Mouse (Mus musculus): Measurements from ENCODE around the gene Prf1. TPM values are rescaled to one million over a fixed set of nuclear protein-coding genes. Genes with fewer than 3 reads are reported as not detected.

Prf1 gene
- polyA plus RNA-seq, 1 experiment: 5.7 TPM

DNA sequence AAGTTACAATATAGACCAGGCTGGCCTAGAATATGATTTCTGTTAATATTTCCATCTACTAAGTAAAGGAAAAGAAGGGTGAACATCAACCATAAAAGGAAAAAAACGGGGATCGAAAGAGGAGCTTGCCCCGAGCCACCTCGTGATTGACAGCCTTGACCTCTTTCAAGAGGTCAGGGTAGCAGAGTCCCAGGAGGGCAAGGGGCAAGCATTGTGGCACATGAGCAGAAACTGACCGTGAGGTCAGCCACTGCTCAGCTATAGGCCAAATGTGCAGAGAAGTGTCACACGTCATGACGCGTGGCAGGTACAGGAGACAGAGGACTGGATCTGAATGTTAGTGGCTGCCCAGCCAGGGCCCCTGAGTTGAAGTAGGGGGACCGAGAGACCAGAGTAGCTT is 42.6 kb downstream of the Prf1 start:
- no peak for DNase-seq
- no peak overlapping the region for H3K4me3 ChIP-seq (ENCODE audit: control insufficient read depth, insufficient read depth, low read length)
- H3K4me1 ChIP-seq (replicated peaks; ENCODE audit: control insufficient read depth, insufficient read depth, low read length): peaks cover 3% of the 10 kb centered on the region
- H3K27me3 ChIP-seq (ENCODE audit: control insufficient read depth, insufficient read depth, low read length): no peaks in the 10 kb centered on the region
- H3K36me3 ChIP-seq (ENCODE audit: control insufficient read depth, insufficient read depth, low read length): no peaks in the 10 kb centered on the region
- no peak overlapping the region for H3K27ac ChIP-seq (ENCODE audit: control insufficient read depth, insufficient read depth, low read length)
- 95% methylated on average over 9 of the region's 9 CpGs for WGBS
- no peak for TF ChIP-seq CTCF (IDR thresholded peaks at IDR 0.05; ENCODE audit: borderline replicate concordance, control insufficient read depth, extremely low read depth, insufficient read depth, low read length, poor library complexity)
- TF ChIP-seq POLR2A (IDR thresholded peaks at IDR 0.05; ENCODE audit: control insufficient read depth, extremely low read depth, insufficient read depth, low read length, poor library complexity): no peak

GRCm38 (mm10) chr10:61341045-61341444 is 43.4 kb downstream of the Prf1 start:
- 97% methylated on average over 5 of the region's 5 CpGs for WGBS
- H3K27ac ChIP-seq (ENCODE audit: control insufficient read depth, insufficient read depth, low read length): no peak overlapping the region
- TF ChIP-seq POLR2A (IDR thresholded peaks at IDR 0.05; ENCODE audit: control insufficient read depth, extremely low read depth, insufficient read depth, low read length, poor library complexity): no peak
- no peak for TF ChIP-seq CTCF (IDR thresholded peaks at IDR 0.05; ENCODE audit: borderline replicate concordance, control insufficient read depth, extremely low read depth, insufficient read depth, low read length, poor library complexity)
- no peak for DNase-seq
- H3K4me1 ChIP-seq (replicated peaks; ENCODE audit: control insufficient read depth, insufficient read depth, low read length): peaks cover 3% of the 10 kb centered on the region
- H3K36me3 ChIP-seq (ENCODE audit: control insufficient read depth, insufficient read depth, low read length): no peaks in the 10 kb centered on the region
- no peak overlapping the region for H3K4me3 ChIP-seq (ENCODE audit: control insufficient read depth, insufficient read depth, low read length)
- no peaks in the 10 kb centered on the region for H3K27me3 ChIP-seq (ENCODE audit: control insufficient read depth, insufficient read depth, low read length)

DNA sequence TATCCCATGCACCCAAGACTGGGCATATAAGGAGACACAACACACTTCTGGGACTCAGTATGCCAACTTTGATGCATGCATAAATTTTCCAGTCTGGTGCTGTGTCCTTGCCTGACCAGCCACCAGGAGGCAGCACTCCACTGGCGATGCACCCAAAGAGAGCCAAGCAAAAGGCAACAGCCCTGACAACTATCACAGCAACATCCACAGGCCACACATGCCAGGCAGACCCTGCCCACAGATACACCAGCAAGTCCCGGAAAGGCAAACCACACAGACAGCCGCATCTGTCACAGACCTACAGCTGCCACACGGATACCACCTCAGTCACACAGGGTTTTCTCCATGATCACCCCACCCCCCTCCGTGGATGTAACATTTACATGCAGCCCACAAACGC is 43.9 kb downstream of the Prf1 start:
- peak; percentile 69 for DNase-seq
- H3K4me3 ChIP-seq (ENCODE audit: control insufficient read depth, insufficient read depth, low read length): no peak overlapping the region
- no peaks in the 10 kb centered on the region for H3K27me3 ChIP-seq (ENCODE audit: control insufficient read depth, insufficient read depth, low read length)
- peaks cover 3% of the 10 kb centered on the region for H3K4me1 ChIP-seq (replicated peaks; ENCODE audit: control insufficient read depth, insufficient read depth, low read length)
- TF ChIP-seq CTCF (IDR thresholded peaks at IDR 0.05; ENCODE audit: borderline replicate concordance, control insufficient read depth, extremely low read depth, insufficient read depth, low read length, poor library complexity): peak; percentile 73; the same call in 1 of the 2 replicates
- no peak for TF ChIP-seq POLR2A (IDR thresholded peaks at IDR 0.05; ENCODE audit: control insufficient read depth, extremely low read depth, insufficient read depth, low read length, poor library complexity)
- 14% methylated on average over 6 of the region's 6 CpGs for WGBS
- no peaks in the 10 kb centered on the region for H3K36me3 ChIP-seq (ENCODE audit: control insufficient read depth, insufficient read depth, low read length)
- no peak overlapping the region for H3K27ac ChIP-seq (ENCODE audit: control insufficient read depth, insufficient read depth, low read length)

DNA sequence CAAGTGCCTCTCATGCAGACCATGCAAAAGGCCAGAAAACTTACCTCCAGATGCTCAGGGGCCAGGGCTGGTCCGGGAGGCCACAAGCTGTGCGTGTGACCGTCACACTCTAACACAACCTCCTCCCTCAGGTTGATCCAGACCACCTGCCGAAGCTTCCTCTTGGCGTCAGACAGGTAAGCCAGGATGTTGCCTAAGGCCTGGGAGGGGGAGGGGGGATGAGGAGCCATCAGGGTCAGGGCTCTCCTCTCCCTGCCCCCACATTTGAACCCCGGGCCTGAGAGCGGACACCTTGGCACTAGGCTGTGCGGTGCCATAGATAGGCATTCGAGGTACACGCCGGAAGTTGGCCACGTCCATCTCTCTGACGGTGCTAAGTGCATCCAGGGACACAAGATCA is 45.1 kb downstream of the Prf1 start:
- TF ChIP-seq CTCF (IDR thresholded peaks at IDR 0.05; ENCODE audit: borderline replicate concordance, control insufficient read depth, extremely low read depth, insufficient read depth, low read length, poor library complexity) (no peak), POLR2A (IDR thresholded peaks at IDR 0.05; ENCODE audit: control insufficient read depth, extremely low read depth, insufficient read depth, low read length, poor library complexity) (no peak)
- Histone ChIP-seq H3K4me1 (replicated peaks; ENCODE audit: control insufficient read depth, insufficient read depth, low read length) (peaks cover 3% of the 10 kb centered on the region), H3K27ac (ENCODE audit: control insufficient read depth, insufficient read depth, low read length) (no peak overlapping the region), H3K4me3 (ENCODE audit: control insufficient read depth, insufficient read depth, low read length) (no peak overlapping the region), H3K36me3 (ENCODE audit: control insufficient read depth, insufficient read depth, low read length) (no peaks in the 10 kb centered on the region), H3K27me3 (ENCODE audit: control insufficient read depth, insufficient read depth, low read length) (no peaks in the 10 kb centered on the region)
- 96% methylated on average over 13 of the region's 13 CpGs for WGBS
- DNase-seq: no peak

DNA sequence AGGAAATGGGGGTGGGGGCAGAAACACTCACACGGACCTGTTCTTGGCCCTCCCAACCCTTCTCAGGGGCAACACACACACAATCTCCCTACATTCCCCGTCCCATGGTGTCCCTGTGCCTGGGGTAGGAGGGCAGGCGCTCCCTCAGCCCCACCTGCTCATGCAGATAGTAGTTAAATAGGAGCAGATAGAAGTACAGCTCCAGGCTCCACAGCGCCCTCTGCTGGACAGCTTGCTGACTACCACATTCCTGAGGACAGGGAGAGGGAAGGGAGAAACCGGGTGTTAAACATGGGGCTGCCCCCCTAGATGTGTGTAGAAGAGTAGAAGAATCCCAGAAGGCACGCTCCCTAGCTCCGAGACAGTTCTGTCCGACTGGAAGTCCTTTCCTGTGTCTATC is 46.3 kb downstream of the Prf1 start:
- H3K36me3 ChIP-seq (ENCODE audit: control insufficient read depth, insufficient read depth, low read length): no peaks in the 10 kb centered on the region
- H3K4me3 ChIP-seq (ENCODE audit: control insufficient read depth, insufficient read depth, low read length): no peak overlapping the region
- 59% methylated on average over 8 of the region's 8 CpGs for WGBS
- no peak overlapping the region for H3K27ac ChIP-seq (ENCODE audit: control insufficient read depth, insufficient read depth, low read length)
- TF ChIP-seq POLR2A (IDR thresholded peaks at IDR 0.05; ENCODE audit: control insufficient read depth, extremely low read depth, insufficient read depth, low read length, poor library complexity) (no peak), CTCF (IDR thresholded peaks at IDR 0.05; ENCODE audit: borderline replicate concordance, control insufficient read depth, extremely low read depth, insufficient read depth, low read length, poor library complexity) (peak; percentile 81; the same call in 1 of the 2 replicates)
- H3K27me3 ChIP-seq (ENCODE audit: control insufficient read depth, insufficient read depth, low read length): no peaks in the 10 kb centered on the region
- peak; percentile 57 for DNase-seq
- peaks cover 3% of the 10 kb centered on the region for H3K4me1 ChIP-seq (replicated peaks; ENCODE audit: control insufficient read depth, insufficient read depth, low read length)

GRCm38 (mm10) chr10:61345179-61345578 is 47.5 kb downstream of the Prf1 start:
- Histone ChIP-seq H3K4me3 (ENCODE audit: control insufficient read depth, insufficient read depth, low read length) (no peak overlapping the region), H3K27me3 (ENCODE audit: control insufficient read depth, insufficient read depth, low read length) (no peaks in the 10 kb centered on the region), H3K27ac (ENCODE audit: control insufficient read depth, insufficient read depth, low read length) (no peak overlapping the region), H3K36me3 (ENCODE audit: control insufficient read depth, insufficient read depth, low read length) (no peaks in the 10 kb centered on the region), H3K4me1 (replicated peaks; ENCODE audit: control insufficient read depth, insufficient read depth, low read length) (peaks cover 3% of the 10 kb centered on the region)
- DNase-seq: no peak
- WGBS: 93% methylated on average over 8 of the region's 8 CpGs
- TF ChIP-seq POLR2A (IDR thresholded peaks at IDR 0.05; ENCODE audit: control insufficient read depth, extremely low read depth, insufficient read depth, low read length, poor library complexity) (no peak), CTCF (IDR thresholded peaks at IDR 0.05; ENCODE audit: borderline replicate concordance, control insufficient read depth, extremely low read depth, insufficient read depth, low read length, poor library complexity) (no peak)

DNA sequence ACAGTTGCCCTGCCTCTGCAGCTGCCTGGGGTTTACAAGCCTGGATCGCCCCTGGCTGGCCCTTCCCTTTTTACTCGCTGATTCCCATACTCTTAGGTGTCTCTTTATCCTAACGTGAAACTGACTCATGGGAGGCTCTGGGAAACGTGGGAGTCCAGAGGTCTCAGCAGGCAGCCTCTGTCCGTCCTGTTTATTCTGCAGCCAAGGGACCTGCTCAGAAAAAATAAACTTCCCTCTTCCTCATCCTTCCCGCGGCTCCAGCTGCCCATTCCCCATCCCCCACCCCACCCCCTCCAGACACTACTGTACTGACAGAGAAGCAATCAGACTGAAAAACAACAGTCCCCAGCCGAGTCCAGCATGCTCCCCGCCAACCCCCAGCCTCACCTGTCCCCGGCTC is 48.7 kb downstream of the Prf1 start:
- Histone ChIP-seq H3K27me3 (ENCODE audit: control insufficient read depth, insufficient read depth, low read length) (no peaks in the 10 kb centered on the region), H3K36me3 (ENCODE audit: control insufficient read depth, insufficient read depth, low read length) (no peaks in the 10 kb centered on the region), H3K4me3 (ENCODE audit: control insufficient read depth, insufficient read depth, low read length) (no peak overlapping the region), H3K4me1 (replicated peaks; ENCODE audit: control insufficient read depth, insufficient read depth, low read length) (peaks cover 3% of the 10 kb centered on the region), H3K27ac (ENCODE audit: control insufficient read depth, insufficient read depth, low read length) (no peak overlapping the region)
- no peak for DNase-seq
- 53% methylated on average over 10 of the region's 10 CpGs for WGBS
- no peak for TF ChIP-seq CTCF (IDR thresholded peaks at IDR 0.05; ENCODE audit: borderline replicate concordance, control insufficient read depth, extremely low read depth, insufficient read depth, low read length, poor library complexity)
- no peak for TF ChIP-seq POLR2A (IDR thresholded peaks at IDR 0.05; ENCODE audit: control insufficient read depth, extremely low read depth, insufficient read depth, low read length, poor library complexity)

All from thymus, adult 2 months (tissue).